Mouse (Mus musculus) thymus, adult 2 months (tissue): ENCODE data around the gene Nr4a1.

Source experiments
- CTCF ChIP-seq: fragments of 200-500 bp; IDR thresholded peaks from 2 replicates; pipeline ENCODE4 v1.5.1; 2012; ENCODE audit warnings: mild to moderate bottlenecking, control low read depth, low read length, moderate library complexity, borderline replicate concordance; ENCODE audit not compliant: control insufficient read depth, poor library complexity, insufficient read depth; ENCODE audit errors: extremely low read depth
- POLR2A ChIP-seq: fragments of 200-500 bp; IDR thresholded peaks from 2 replicates; pipeline ENCODE4 v1.6.1; 2012; ENCODE audit warnings: mild to moderate bottlenecking, low read length, control low read depth, moderate library complexity; ENCODE audit not compliant: control insufficient read depth, poor library complexity, insufficient read depth; ENCODE audit errors: extremely low read depth

- TF ChIP-seq POLR2A (no peak), CTCF (no peak)
Observed at GRCm38 (mm10) chr15:101292012-101292411, 37.9 kb downstream of the Nr4a1 start.
